Mouse (Mus musculus): ENCODE measurements around the gene Rora.

Rora gene

DNA sequence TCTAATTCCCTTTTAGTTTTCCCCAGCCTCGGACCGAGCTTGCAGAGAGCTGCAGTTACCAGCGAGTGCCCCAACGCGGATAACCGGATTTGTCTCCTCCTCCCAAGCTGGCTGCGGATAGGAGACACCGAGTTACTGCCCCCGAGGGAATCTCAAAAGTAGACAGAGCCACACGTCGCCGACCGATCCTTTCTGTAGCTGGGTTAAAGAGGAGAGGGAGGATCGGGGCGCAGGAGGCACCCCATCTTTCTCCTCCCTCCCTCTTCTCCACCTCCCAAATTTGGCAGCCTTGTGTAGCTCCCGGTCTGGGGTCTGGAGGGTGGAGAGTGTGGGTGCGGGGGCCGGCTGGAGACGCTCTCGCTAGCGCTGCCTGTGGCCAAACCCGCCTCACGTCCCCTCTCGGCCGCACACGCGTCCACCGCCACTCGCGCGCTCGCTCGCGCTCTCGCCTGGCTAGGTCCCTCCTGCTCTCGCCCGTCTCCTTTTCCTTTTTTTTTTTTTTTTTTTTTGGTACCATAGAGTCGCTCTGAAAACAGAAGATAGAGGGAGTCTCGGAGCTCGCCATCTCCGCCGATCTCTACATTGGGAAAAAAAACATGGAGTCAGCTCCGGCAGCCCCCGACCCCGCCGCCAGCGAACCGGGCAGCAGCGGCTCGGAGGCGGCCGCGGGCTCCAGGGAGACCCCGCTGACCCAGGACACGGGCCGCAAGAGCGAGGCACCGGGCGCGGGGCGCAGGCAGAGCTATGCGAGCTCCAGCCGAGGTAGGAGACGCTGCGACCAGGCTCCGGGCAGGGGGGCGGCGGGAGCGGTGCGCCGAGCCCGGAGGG, at the start of gene Rora:
Gene Rora (plus strand): TSS at position 576 of the 828 bp plus-strand sequence.
- peak; percentile 74 for DNase-seq (ENCODE audit: low read depth, low spot score)

DNA sequence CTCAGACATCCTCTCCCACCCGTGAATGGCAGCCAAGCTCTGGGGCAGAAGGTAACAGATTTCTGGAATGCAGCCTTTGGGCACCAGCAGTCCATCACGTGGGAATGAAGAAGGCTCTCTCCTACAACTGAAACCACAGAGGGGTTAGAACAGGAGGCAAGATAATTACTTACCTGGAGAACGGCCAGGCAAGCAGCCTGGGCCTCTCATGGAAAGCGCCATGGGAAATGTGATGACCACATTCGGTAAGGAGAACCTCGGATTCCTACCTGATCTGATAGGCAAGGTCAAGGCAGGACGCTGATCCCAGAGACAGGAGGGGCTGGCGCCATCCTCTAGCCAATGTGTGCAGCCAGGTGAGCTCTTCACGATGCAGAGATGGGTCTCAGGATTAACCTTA, 39.6 kb upstream of the Rora start:
- no peak for DNase-seq (ENCODE audit: low read depth, low spot score)

DNA sequence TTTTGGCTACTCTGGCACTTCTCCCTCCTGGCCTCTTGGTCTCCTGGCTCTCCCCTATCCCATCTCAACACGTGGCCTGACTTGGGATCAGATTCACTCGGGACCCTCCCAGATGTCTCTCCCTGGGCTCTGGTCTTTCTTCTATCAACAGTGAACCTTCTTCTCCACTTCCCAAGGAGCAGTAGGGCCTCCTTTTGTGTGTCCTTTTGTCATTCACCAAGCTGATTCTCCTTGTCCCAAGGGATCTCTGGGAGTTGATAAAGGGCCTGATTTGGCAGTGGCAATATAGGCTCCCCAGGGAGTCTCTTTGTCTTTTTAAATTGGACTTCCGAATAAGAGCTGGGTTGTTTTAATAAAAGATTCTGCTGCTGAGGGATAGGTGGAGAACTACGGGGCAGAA, 36.5 kb upstream of the Rora start:
- no peak for DNase-seq (ENCODE audit: low read depth, low spot score)

DNA sequence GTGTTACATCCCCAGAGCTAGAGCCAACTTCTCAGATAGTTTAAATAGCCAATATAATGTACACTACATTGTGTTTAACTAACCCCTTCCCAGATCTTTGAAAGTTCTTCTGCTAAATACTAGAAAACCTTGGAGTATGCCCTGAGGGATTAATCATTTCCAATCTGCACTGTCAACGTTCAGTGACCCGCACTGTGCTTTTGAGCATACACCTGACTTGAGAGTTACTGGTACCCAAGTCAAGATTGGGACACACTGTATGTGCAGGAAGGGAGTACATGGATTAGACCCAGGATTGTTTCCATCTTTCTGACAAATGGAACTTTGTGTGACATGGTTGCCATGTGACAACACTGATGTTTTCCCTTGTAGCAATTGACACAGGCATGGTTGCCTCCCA, 33.5 kb upstream of the Rora start:
- DNase-seq (ENCODE audit: low read depth, low spot score), result no peak

DNA sequence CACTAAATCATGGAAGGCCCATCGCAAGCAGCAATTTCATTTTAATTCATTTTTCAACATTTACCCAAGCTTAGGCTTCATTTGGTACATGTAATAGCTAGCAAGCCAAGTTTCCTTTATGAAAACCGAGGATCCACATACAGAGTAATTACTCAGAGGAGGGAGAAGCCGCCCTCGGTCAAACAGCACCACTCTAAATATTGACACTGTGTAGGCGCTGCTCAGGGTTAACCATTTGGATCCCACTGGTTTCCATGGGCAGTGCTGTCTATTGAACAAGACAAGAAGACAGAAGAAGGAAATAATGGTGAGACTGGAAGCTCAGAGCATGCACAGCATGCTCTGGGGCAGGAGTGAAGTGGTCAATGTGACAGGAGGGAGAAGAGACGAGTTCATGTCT, 33.1 kb upstream of the Rora start:
- no peak for DNase-seq (ENCODE audit: low read depth, low spot score)

DNA sequence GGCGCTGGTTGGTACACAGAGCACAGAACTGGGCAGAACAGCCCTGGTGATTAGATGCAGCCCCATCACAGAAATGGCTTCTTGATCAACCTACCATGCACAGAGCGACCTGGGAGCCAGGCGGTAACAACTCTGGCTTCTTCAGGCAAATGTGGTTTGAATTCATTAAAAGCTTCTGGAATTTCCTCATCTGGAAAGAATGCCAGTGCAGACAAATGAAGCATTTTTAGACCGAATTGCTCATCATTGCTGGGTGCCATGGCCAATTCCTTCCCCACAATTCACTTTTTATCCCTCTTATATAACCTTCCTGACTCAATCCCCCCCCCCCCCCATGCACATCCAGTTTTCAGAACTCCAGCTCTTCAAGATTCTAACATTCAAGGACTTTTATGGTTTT, 28.6 kb upstream of the Rora start:
- no peak for DNase-seq (ENCODE audit: low read depth, low spot score)

DNA sequence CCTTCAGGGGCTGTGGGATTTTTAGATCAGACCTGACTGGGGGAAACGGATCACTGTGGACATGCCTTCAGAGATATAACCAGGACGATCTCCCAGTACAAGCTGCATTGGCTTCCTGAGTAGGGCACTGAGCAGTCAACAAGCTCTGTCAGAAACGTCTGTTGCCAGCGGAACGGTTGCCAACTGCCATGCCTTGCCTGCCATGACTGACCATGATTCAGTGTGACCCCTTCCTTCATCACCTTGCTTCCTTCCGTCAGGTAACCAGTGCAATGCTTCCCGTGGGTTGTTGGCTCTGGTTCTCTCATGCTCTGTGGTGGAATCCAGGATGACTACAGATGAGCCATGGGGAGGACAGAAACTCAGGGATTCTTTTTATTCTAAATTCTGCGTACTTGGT, 16.3 kb upstream of the Rora start:
- DNase-seq (ENCODE audit: low read depth, low spot score), result no peak

DNA sequence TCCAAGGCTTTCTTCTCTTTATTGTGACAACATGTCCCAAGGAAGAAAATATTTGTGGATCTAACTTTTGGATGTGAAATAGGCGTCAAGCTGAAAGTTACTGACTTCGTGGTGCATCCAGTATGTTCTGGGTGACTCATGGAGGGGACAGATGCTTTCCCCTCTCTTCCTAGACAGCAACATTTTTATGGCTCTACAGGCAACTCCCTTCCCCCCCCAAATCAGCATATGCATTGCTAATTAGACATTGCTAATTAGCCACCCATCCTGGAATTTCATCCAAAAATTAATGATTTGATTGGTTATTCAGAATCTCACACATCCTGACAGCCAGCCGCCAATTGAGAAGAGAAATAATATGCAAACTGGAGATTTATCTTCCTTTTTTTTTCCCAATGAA, 12.5 kb upstream of the Rora start:
- DNase-seq (ENCODE audit: low read depth, low spot score), result no peak

DNA sequence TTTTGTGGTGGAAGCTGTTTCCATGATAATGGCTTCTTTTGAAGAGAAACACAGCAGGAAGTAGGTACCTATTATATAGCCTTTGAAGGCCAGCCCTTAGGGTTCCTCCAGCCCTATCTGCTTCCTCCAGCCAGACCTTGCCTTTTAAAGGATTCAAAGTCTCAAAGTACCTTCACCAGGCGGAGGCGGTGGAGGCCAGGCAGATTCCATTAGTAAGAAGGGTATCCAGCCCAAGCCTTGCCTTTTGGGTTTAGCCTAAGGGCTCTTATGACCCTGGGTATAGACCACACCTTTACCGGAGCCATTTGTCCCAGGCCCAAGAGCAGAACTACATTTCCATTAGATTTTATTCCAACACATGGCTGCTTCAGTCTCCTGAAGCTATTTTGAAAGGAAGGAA, 5.5 kb upstream of the Rora start:
- DNase-seq (ENCODE audit: low read depth, low spot score), result no peak

DNA sequence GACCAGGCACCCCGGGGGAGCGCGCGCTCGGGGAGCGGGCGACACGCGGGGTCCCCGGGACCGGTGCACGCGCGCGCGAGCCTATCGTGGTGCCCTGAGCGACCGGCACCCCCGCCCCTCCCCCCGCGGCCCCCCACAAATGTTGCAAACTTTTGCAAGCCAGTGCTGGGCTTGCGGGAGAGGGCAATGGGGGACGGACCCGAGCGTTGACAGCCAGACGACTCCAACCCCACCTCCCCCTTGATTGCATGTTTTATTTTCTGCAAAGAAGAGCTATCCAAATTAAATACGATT, 400 bp downstream of the Rora start:
- no peak for DNase-seq (ENCODE audit: low read depth, low spot score)

DNA sequence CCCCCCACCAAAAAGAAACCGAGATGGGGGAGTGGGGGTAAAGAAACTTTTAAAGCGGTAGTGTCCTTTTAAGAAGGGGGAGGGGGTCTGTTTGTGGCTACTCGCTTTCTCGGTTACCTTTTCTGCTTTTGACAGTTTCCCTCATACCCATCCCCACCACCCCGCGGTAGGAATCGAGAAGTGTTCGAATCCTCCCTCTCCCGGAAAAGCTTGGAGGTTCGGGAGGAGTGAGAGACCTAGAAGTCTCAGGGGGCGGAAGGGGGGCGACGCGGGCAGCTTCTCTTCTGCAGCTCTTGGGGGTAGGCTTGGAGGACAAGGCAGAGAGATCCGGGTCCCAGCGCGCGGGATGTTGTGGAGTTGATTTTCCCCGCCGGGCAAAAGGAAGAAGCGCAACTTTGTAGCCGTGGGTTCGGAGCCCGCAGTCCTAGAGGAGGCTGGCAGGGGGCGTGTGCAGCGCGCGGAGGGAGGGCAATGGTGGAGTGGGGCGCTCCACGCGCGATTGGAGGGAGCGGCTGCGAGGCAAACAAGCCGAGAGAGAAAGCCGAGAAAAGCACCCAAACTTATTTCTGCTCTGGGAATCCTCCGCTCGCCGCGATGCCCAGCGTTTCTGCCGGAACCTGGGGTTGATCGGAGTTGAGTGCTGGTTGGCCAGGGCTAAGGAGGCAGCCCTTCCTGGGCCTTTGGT, 889 bp downstream of the Rora start:
- DNase-seq (ENCODE audit: low read depth, low spot score), result peak; percentile 11

DNA sequence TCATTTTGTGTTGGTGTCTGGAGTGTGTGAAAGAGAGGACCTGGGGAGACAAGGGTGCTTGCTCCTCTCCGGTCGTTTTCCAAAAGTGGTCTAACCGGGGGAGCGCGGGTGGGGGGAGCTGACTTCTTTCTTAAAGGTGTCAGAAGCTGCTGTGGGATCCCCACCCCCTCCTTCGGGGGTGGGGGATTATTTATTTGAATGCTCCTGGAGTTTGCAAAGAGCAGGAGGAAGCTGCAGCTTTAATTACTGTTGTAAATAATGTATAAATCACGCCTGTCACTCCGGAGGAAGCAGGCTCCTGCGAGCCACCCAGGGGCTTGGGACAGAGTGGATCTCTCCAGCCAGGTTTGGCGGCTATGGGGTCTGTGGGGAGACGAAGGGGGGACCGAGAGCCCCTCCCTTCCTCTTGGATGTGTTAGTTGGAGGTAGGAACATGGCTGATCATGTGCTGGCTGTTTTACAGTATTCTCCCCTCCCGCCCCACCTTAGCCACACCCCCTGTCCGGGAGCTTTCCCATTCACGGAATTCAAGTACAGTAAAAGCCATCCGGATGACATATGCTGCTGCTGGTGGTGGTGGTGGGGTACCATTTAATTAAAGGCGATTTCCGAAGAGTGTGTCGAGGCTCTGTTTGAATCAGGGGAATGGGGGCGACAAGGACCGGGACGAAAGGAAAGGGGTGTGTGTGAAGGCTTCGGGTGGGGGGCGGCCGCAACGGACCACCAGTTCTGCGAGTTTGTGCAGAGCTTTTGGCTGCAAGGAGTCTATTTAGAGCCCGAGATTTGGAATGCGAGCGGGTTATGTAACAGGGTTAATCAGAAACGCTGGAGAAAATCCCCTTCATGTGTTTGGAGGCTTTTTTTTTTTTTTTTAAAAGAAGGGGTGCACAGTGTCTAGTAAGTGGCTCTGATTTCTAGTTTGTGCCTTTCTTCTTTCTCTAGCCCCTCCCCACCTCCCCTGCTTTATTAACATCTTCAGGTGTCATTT, 1.7 kb downstream of the Rora start:
- DNase-seq (ENCODE audit: low read depth, low spot score), result peak; percentile 33

DNA sequence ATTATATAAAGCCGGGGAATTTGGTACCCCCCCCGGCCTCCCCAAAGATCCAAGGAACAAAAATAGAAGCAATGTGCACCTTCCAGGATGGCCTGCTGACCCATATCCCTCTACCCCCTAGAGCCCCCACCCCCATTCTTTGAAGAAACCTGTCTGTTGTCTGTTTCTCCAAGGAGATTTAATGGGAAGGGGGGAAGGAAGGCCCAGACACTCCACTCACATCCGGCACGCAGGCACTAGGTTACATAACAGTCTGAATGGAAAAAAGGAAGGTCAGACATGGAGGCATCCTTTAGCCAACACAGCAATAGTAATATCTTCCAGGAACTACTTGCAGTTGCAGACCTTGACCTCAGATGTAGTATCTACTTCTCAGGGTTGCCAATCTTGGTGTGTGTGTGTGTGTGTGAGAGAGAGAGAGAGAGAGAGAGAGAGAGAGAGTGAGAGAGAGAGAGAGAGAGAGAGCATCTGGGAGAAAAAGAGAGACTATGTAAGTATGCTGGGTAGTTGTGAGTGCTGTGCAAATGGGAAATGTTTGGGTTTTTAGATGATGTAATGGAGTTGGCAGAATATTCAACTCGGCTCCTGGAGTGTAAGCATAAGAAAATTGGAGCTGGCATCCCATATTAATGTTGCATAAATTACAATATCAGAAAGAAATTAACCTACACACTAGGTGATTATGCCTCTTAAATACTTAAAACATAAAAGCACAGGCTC, 2.6 kb downstream of the Rora start:
- no peak for DNase-seq (ENCODE audit: low read depth, low spot score)

DNA sequence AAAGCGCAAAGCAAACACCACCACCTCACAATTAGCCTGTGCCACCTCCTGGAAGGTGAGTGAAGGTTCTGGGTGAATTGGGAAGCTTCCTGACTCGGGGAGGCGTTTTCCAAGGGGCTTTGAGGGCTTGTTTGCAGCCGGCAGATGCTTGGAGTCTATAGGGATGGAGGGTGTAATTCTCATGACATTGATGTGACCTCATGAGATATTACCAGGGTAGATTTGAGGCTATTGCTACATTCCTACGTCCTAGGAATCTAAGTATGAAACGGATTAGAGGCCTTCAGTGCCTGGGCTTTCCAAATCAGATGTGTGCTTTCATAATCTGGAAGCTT, 3.2 kb downstream of the Rora start:
- no peak for DNase-seq (ENCODE audit: low read depth, low spot score)

DNA sequence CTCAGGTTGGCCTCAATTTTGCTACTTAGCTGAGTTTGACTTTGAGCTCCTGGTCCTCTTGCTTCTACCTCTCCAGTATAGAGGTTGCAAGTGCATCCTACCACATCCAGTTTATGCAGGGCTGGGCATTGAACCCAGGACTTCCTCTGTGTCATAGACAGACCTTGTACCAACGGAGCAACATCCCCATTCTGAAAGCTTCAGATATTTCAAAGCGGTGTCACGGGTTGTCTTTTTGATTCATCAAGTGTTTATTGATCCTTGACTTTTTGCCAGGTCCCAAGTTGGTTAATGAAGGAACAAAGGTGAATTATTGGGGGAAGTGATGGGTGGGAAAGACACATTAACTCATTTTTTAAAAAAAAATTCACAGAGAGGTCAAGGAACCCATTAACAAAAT, 17.1 kb downstream of the Rora start:
- DNase-seq (ENCODE audit: low read depth, low spot score), result no peak

DNA sequence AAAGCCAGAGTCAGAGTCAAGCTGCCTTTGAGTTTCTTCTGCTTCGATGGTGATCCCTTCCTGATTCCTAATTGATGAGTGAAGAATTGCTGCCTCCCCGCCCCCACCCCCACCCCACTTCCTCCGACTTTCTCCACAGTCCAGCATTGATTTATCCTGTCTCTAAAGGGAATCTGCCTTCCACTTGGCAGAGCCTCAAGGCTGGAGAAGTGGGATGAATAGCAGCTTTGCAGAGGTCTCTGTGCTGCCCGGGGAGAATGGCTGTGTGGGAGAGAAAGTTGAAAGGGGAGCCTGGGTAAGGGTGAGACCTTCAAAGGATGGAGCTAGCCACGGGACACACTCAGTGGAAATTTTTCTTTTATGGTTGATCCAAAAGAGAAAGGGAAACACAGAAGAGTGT, 18.9 kb downstream of the Rora start:
- no peak for DNase-seq (ENCODE audit: low read depth, low spot score)

DNA sequence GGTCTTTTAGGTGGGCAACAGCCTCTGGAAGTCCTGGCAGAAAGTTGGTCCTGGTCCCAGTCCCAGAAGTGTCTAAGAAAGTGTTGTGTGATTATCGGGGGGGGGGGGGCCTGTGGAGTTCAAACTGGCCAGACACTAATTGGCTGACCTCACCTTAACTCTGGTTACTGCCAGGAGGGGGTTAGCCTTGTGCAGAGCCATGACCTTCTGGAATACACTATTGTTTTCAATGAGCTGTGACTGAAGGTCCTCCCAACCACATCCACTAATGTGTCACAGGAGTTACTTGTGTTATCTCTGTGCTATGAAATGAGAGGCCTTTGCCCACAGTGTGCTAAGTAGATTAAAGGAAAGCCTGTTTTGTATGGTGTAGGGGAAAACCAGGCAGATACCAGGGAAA, 19.6 kb downstream of the Rora start:
- DNase-seq (ENCODE audit: low read depth, low spot score), result no peak

DNA sequence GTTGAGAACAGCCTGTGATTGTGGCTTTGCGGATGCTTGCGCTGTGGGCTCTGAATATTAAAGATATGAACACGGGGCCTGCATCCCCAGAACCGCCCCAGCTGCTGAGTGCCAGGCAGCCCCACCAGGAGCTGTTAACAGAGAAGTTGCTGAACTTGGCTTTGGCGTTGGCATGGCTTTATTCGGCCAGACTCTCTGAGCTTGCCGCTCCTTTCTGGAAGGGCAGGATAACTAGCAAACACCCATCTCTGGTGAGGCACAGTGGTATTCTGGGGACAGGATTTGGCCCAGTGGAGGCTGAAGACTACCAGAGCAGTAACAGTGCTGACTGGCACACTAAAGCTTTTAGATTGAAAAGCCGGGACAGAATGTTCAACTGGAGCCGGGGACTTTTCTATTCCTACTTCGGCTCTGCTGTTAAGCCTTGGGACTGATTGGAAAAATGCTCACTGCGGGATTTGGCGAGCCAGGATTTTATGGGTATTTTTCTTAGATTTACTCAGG, 26.3 kb downstream of the Rora start:
- no peak for DNase-seq (ENCODE audit: low read depth, low spot score)

DNA sequence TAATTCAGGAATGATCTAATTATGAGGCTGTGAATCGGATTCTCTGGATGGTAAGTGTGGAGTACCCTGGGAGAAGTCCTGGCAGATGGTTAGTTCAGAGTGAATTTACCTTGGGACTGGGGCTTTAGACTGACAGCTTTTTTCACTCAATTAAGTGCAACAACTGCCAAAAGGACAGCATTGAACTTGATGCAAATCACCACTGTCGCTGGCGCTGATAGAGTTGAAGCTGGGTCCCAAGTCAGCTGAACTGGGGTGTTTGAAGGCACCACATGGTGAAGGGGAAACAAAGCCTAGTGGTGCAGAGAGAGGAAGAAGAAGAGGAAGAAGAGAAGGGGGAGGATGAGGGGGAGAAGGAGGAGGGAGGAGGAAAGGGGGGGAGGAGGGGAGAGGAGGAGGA, 30.4 kb downstream of the Rora start:
- DNase-seq (ENCODE audit: low read depth, low spot score), result no peak

DNA sequence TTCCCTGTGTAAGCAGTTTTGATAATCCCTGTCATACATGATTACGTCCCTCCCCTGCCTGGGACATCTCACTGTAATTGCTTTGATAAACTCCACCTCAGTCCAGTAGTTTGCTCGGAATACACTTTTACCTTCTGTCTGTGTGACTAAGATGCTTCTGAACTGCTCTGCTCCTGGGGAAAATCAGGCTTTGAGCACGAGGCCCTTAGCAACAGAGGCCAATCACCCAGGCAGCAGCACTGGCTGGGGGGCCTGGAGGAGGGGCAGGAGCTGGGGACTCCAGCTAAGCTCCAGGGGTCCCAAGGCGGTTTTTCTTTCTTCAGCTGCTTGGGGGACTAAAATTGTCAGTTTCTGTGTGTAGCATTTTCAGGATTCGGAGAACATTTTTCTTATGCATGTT, 32.0 kb downstream of the Rora start:
- no peak for DNase-seq (ENCODE audit: low read depth, low spot score)

DNA sequence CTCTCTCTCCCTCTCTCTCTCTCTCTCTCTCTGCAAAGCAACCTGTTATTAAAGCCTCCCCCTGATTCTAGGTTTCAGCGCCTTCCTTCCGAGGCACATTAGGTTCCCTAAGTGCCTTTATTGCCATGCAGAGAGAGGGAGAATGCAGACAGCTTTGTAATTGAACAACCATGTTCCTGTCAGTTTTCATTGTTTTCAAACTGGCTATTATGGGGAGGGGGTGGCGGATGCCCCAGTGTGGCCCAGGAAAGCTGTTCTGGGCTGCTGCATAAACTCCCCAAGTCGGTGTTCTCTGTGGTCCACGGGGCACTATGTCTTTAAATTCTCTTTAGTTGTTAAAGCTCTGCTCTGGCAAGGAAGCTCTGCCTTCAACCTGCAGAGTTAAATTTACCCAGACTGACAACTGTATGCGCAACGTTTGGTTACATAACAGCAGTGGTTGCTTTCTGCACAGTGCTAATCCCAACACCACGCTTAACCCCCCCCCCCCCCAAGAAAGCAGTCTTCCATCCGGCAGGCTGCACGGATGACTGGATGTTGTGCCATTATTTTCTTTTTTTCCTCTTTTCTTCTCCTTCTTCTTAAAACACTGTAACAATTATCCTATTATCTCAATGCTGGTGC, 33.8 kb downstream of the Rora start:
- no peak for DNase-seq (ENCODE audit: low read depth, low spot score)

All from forelimb bud, embryonic 11.5 days (tissue).